Mouse (Mus musculus) stomach, embryonic 14.5 days (tissue): ENCODE measurements at regions not wholly inside any gene's neighbourhood (a gene's known extent, or its start where the extent isn't known, plus 50 kb on each side); places are given as distances from the start of the nearest gene placed in this dataset.

Source experiments
- ATAC-seq: fragments of 200-750 bp; cut with Nextera tagmentation; 2 replicates; pipeline ENCODE4 v1.8.0; 2017; ENCODE audit warnings: low read depth, moderate TSS enrichment; ENCODE audit not compliant: insufficient number of reproducible peaks, insufficient read depth, low FRiP score
- H3K27ac ChIP-seq: fragments of 300-500 bp; sonication (generic); 2 replicates; pipeline ENCODE4 v1.5.1; 2014; ENCODE audit warnings: mild to moderate bottlenecking, low read length, moderate library complexity, mixed read lengths
- H3K27me3 ChIP-seq: fragments of 300-500 bp; sonication (generic); 2 replicates; pipeline ENCODE4 v1.6.1; 2014; ENCODE audit warnings: low read length, control low read depth, mixed read lengths; ENCODE audit not compliant: control insufficient read depth, insufficient read depth
- H3K36me3 ChIP-seq: fragments of 300-500 bp; sonication (generic); 2 replicates; pipeline ENCODE4 v1.6.1; 2014; ENCODE audit warnings: mild to moderate bottlenecking, control low read depth, low read length, moderate library complexity, mixed read lengths; ENCODE audit not compliant: control insufficient read depth, insufficient read depth
- H3K4me1 ChIP-seq: fragments of 300-500 bp; sonication (generic); 2 replicates; pipeline ENCODE4 v1.6.1; 2014; ENCODE audit warnings: low read length, control low read depth, mixed read lengths; ENCODE audit not compliant: control insufficient read depth, insufficient read depth
- H3K4me2 ChIP-seq: fragments of 300-500 bp; sonication (generic); replicated peaks from 2 replicates; pipeline ENCODE4 v1.6.1; 2014; ENCODE audit warnings: low read depth, low read length, control low read depth
- H3K4me3 ChIP-seq: fragments of 300-500 bp; sonication (generic); 2 replicates; pipeline ENCODE4 v1.5.1; 2014; ENCODE audit warnings: low read depth, low read length, control low read depth
- H3K9ac ChIP-seq: fragments of 300-500 bp; sonication (generic); replicated peaks from 2 replicates; pipeline ENCODE4 v1.6.1; 2014; ENCODE audit warnings: low read depth, mild to moderate bottlenecking, control low read depth, low read length, moderate library complexity, mixed read lengths
- H3K9me3 ChIP-seq: fragments of 300-500 bp; sonication (generic); 2 replicates; pipeline ENCODE4 v1.6.1; 2016; ENCODE audit warnings: low read depth, low read length, control low read depth; ENCODE audit not compliant: control insufficient read depth
- WGBS: fragments of 180-500 bp; shearing (Covaris S2); extraction: QIAGEN DNeasy Blood & Tissue Kit; methylation state at CpG from one replicate; pipeline ENCODE4 v1.1.7; 2014; 5-methylcytosine and 5-hydroxymethylcytosine counted together

DNA sequence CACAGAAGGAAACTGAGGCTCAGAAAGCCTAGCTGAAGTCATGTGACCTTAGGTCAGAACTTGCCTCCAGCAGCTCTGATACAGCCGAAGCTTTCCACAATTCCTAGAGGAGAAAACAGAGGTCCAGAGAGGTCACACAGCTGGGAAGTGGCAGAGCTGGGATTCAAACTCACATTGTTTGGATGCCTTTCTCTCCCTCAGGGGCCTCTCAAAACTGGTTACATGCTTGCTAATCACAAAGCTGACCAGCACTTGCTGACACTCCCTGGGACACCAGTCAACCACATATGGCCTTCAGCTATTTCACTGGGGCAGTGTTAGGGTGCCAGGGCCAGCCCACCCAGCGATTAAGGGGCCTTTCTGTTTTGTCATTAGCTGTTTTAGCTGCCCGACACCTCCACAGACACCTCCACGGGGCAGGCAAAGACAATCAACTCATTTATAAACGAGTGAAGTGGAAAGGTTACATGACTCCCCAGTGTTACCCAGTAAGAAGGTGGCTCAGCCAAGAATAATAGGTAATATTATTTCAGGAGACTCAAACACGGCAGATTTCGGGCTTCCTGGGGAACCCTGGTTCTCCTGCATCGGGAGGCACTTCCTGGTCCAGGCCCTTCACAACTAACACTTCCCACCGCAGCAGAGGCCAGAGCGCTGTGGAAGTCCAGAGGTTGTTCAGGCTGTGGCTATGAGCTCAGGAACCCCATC, 71.4 kb downstream of the 2410131K14Rik start:
- no peak for ATAC-seq
- no peak overlapping the region for H3K4me3 ChIP-seq
- WGBS, result 42% methylated on average over 10 of the region's 10 CpGs
- H3K27ac ChIP-seq, result no peak overlapping the region
- H3K4me1 ChIP-seq, result peaks cover 5% of the 10 kb centered on the region; the same call in 1 of the 2 replicates
- no peak overlapping the region for H3K9ac ChIP-seq
- H3K4me2 ChIP-seq, result no peak overlapping the region
- 0 out of 2 replicates have a peak, but pooled peaks cover 2% of the 10 kb centered on the region for H3K27me3 ChIP-seq
- H3K36me3 ChIP-seq, result no peaks in the 10 kb centered on the region
- H3K9me3 ChIP-seq, result no peaks in the 10 kb centered on the region

DNA sequence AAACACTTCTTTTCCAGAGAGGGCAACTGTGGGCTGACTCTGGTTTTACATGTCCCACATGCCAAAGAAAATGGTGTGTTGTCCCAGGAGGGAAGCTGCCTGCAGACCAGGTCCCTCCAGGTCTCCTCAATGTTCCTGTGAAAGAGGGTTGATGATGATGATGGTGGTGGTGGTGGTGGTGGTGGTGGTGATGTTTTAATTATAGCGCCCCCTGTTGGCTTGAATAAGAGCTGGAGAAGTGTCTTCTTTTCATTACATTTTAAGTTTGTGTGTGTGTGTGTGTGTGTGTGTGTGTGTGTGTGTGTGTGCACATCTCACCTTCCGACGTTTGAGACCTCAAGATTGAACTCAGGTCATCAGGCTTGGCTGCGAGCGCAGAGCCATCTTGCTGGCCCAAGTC, 73.0 kb downstream of the 2410131K14Rik start:
- ATAC-seq, result no peak
- Histone ChIP-seq H3K27ac (no peak overlapping the region), H3K4me2 (no peak overlapping the region), H3K4me1 (peaks cover 11% of the 10 kb centered on the region), H3K27me3 (0 out of 2 replicates have a peak, but pooled peaks cover 2% of the 10 kb centered on the region), H3K36me3 (no peaks in the 10 kb centered on the region), H3K9ac (no peak overlapping the region), H3K9me3 (no peaks in the 10 kb centered on the region), H3K4me3 (no peak overlapping the region)
- WGBS, result 71% methylated on average over 5 of the region's 5 CpGs

DNA sequence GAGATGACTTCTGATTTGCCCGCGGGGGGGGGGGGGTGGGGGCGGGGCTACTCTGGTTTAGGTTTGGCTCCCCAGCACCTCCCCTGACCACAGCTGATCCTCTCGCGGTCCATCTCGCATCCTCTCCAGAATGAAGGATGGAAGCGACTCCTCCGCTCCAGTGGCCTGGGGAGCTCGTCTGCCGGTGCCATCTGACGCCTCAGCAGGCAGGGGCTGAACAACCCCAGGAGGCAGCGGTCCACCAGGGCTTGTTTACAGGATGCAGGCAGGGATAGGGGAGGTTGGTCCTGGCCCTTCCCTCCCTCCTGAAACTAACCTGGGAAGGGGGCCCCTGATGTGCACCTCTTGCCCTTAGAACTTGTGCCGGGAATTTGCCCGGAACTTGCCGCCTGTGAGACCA, 73.9 kb downstream of the 2410131K14Rik start:
- no peaks in the 10 kb centered on the region for H3K9me3 ChIP-seq
- H3K36me3 ChIP-seq, result no peaks in the 10 kb centered on the region
- no peak overlapping the region for H3K27ac ChIP-seq
- H3K4me3 ChIP-seq, result no peak overlapping the region
- peaks cover 11% of the 10 kb centered on the region for H3K4me1 ChIP-seq
- ATAC-seq, result no peak
- no peak overlapping the region for H3K9ac ChIP-seq
- WGBS, result 10% methylated on average over 14 of the region's 15 CpGs
- 0 out of 2 replicates have a peak overlapping the region, but pooled peaks have one; percentile 3 for H3K4me2 ChIP-seq
- 0 out of 2 replicates have a peak, but pooled peaks cover 2% of the 10 kb centered on the region for H3K27me3 ChIP-seq

- WGBS, result 30% methylated on average over 18 of the region's 18 CpGs
- H3K4me1 ChIP-seq, result peaks cover 14% of the 10 kb centered on the region
- H3K9ac ChIP-seq, result no peak overlapping the region
- no peak overlapping the region for H3K4me3 ChIP-seq
- H3K27ac ChIP-seq, result peak overlapping the region; percentile 27; the same call in 1 of the 2 replicates
- peak; percentile 47; the same call in 1 of the 2 replicates for ATAC-seq
- H3K9me3 ChIP-seq, result no peaks in the 10 kb centered on the region
- H3K27me3 ChIP-seq, result 0 out of 2 replicates have a peak, but pooled peaks cover 2% of the 10 kb centered on the region
- H3K4me2 ChIP-seq, result no peak overlapping the region
- H3K36me3 ChIP-seq, result no peaks in the 10 kb centered on the region
These were observed 76.9 kb downstream of the 2410131K14Rik start for GRCm38 (mm10) chr5:118321719-118322455.

GRCm38 (mm10) chr5:118323151-118323550, 78.1 kb downstream of the 2410131K14Rik start:
- Histone ChIP-seq H3K4me2 (no peak overlapping the region), H3K4me3 (no peak overlapping the region), H3K9ac (no peak overlapping the region), H3K36me3 (no peaks in the 10 kb centered on the region), H3K4me1 (peaks cover 16% of the 10 kb centered on the region), H3K27ac (no peak overlapping the region), H3K9me3 (no peaks in the 10 kb centered on the region), H3K27me3 (0 out of 2 replicates have a peak, but pooled peaks cover 2% of the 10 kb centered on the region)
- WGBS, result 84% methylated on average over 2 of the region's 2 CpGs
- ATAC-seq, result no peak

DNA sequence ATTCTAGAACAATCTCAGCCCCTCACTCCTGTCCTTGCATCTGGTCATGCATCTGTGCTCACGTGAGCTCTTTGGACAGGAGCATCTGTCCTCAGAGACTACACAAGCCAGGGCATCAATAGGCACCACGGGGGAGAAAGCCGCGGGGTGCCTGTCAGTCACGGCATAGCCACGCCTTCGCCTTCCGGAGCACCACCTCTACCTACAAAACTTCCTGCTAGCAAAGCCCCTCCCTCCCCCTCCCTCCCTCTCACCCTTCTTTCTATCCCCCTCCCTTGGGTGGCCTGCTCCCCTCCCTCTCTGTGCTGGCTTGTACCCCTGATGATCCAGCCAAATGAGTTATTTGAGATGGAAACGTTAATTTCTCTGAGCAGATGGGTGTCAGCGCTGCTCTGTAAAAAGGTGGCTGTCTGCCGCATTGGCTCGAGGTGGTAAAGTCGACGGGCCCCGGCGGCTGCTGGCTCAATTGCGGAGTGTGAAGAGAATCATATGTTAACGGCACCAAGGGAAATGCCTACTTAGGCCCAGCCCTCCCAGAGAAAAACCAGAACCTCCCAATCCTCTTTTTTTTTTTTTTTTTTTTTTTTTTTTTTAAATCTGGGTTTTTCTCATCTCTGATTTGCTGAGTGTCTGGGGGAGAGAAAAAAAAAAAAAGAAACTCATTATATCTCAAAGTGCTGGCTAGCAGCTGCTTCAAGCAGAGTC, 82.0 kb downstream of the 2410131K14Rik start:
- no peaks in the 10 kb centered on the region for H3K36me3 ChIP-seq
- peak overlapping the region; percentile 46 for H3K4me2 ChIP-seq
- H3K4me3 ChIP-seq, result peak overlapping the region; percentile 22; the same call in 1 of the 2 replicates
- peaks cover 15% of the 10 kb centered on the region for H3K4me1 ChIP-seq
- under 1% methylated on average over 18 of the region's 18 CpGs for WGBS
- ATAC-seq, result peak; percentile 46; the same call in 1 of the 2 replicates
- H3K27ac ChIP-seq, result no peak overlapping the region
- H3K27me3 ChIP-seq, result no peaks in the 10 kb centered on the region
- no peak overlapping the region for H3K9ac ChIP-seq
- H3K9me3 ChIP-seq, result no peaks in the 10 kb centered on the region

GRCm38 (mm10) chr5:118327961-118328712, 83.1 kb downstream of the 2410131K14Rik start:
- H3K4me1 ChIP-seq, result peaks cover 17% of the 10 kb centered on the region; the same call in 1 of the 2 replicates
- no peaks in the 10 kb centered on the region for H3K36me3 ChIP-seq
- H3K4me3 ChIP-seq, result peak overlapping the region; percentile 8; the same call in 1 of the 2 replicates
- 5% methylated on average over 28 of the region's 28 CpGs for WGBS
- no peak for ATAC-seq
- H3K27ac ChIP-seq, result no peak overlapping the region
- no peak overlapping the region for H3K9ac ChIP-seq
- H3K9me3 ChIP-seq, result no peaks in the 10 kb centered on the region
- H3K4me2 ChIP-seq, result peak overlapping the region; percentile 46
- no peaks in the 10 kb centered on the region for H3K27me3 ChIP-seq
